Mouse (Mus musculus) erythroblast, embryonic 14.5 days (primary cell): Measurements from ENCODE around the gene Slit2.

Source experiments
- GATA1 ChIP-seq: IDR thresholded peaks from 2 replicates; pipeline ENCODE4 v1.6.1; 2012; ENCODE audit warnings: low read length, inconsistent platforms, mixed read lengths
- TAL1 ChIP-seq: IDR thresholded peaks from 3 replicates; pipeline ENCODE4 v1.6.1; 2012; ENCODE audit warnings: low read length, inconsistent platforms, mixed read lengths

DNA sequence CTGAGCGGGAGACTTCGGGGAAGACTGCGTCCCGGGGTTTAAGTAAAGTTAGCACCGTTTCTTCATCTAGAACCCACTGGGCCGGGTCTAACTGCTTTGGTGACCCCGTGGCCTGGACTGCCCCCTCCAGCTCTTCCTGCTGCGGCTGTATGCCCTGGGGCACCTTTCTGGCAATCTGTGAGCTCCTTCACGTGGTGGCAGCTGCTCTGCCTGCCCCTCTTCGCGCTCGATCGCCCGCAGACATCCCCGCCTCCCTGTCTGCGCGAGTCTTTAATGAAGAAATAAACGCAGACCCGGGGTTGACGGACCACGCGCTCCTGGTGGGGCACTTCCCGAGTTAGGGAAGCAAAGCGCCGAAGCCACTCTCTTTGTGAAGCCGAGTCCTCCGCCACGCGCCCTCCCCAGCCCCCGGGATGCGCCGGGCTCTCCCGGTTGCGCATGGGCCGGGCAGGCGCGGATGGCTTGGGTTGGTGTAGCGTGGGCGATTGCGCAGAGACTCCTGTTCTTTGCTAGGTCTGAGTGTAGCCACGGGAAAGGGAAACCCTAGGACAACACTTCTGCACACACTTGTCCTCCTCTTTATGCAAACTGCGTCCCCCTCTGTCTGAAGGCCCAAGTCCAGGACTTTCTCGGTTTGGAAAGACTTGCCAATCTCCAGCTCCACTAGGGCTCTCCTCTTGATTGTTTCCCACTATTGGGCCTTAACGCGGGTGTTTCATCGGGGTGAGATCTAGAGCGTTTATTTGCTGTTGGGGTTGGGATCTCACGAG is 3.1 kb downstream of the Slit2 start:
- TF ChIP-seq GATA1 (no peak), TAL1 (no peak)
